Mouse (Mus musculus) forebrain, embryonic 12.5 days (tissue): ENCODE results near the gene Rnf145. TPM values are rescaled to one million over a fixed set of nuclear protein-coding genes. Genes with fewer than 3 reads are reported as not detected.
A peak's percentile ranks its signal among the peaks of the same experiment; 100 is the strongest.

Experiments
- ATAC-seq: fragments of 200-750 bp; cut with Nextera tagmentation; 2 replicates; pipeline ENCODE4 v1.8.0; 2017; ENCODE audit warnings: moderate TSS enrichment; ENCODE audit not compliant: low FRiP score
- H3K27ac ChIP-seq: fragments of 300-500 bp; sonication (generic); 2 replicates; pipeline ENCODE4 v1.5.1; 2016; ENCODE audit warnings: mild to moderate bottlenecking
- H3K27me3 ChIP-seq: fragments of 300-500 bp; sonication (generic); 2 replicates; pipeline ENCODE4 v1.6.1; 2016; ENCODE audit warnings: mild to moderate bottlenecking
- H3K36me3 ChIP-seq: fragments of 300-500 bp; sonication (generic); replicated peaks from 2 replicates; pipeline ENCODE4 v1.6.1; 2016; ENCODE audit warnings: mild to moderate bottlenecking
- H3K4me1 ChIP-seq: fragments of 300-500 bp; sonication (generic); 2 replicates; pipeline ENCODE4 v1.6.1; 2016
- H3K4me2 ChIP-seq: fragments of 300-500 bp; sonication (generic); 2 replicates; pipeline ENCODE4 v1.6.1; 2016; ENCODE audit warnings: mild to moderate bottlenecking, moderate library complexity
- H3K4me3 ChIP-seq: fragments of 300-500 bp; sonication (generic); replicated peaks from 2 replicates; pipeline ENCODE4 v1.5.1; 2016; ENCODE audit warnings: mild to moderate bottlenecking
- H3K9ac ChIP-seq: fragments of 300-500 bp; sonication (generic); 2 replicates; pipeline ENCODE4 v1.6.1; 2016; ENCODE audit warnings: mild to moderate bottlenecking
- H3K9me3 ChIP-seq: fragments of 300-500 bp; sonication (generic); 2 replicates; pipeline ENCODE4 v1.6.1; 2016
- WGBS: fragments of 180-500 bp; shearing (Covaris S2); methylation state at CpG from one replicate; pipeline ENCODE4 v1.1.7; 2016; 5-methylcytosine and 5-hydroxymethylcytosine counted together
- polyA plus RNA-seq: library from polyadenylated mRNA; unstranded; fragments of >200 nt; fragmentation: Nextera tagmentation; extraction: Ambion mirVana; gene quantifications from 2 replicates; pipeline ENCODE4 v1.2.1, GENCODE M21; 2016

The Rnf145 gene
- 118 and 121 TPM in 2 replicates for polyA plus RNA-seq

- H3K4me1 ChIP-seq, result peaks cover 36% of the 10 kb centered on the region
- peak within 1 kb of the TSS; percentile 98 for H3K4me3 ChIP-seq
- peak; percentile 88 for ATAC-seq
- H3K9me3 ChIP-seq, result no peaks in the 10 kb centered on the region
- peak within 1 kb of the TSS; percentile 96 for H3K27ac ChIP-seq
- H3K9ac ChIP-seq, result peak within 1 kb of the TSS; percentile 96
- no peaks in the 10 kb centered on the region for H3K36me3 ChIP-seq
- peaks cover 4% of the 10 kb centered on the region; the same call in 1 of the 2 replicates for H3K27me3 ChIP-seq
- H3K4me2 ChIP-seq, result peak within 1 kb of the TSS; percentile 83
- WGBS, result 1% methylated on average over 62 of the region's 70 CpGs
Measured at GRCm38 (mm10) chr11:44518281-44519095, at the start of gene Rnf145. TSS of gene Rnf145 (plus strand) at chr11:44518964.

GRCm38 (mm10) chr11:44469646-44470431 is 48.9 kb upstream of the Rnf145 start:
- no peaks in the 10 kb centered on the region for H3K27me3 ChIP-seq
- H3K36me3 ChIP-seq, result peaks cover 4% of the 10 kb centered on the region; the same call in 1 of the 2 replicates
- H3K9me3 ChIP-seq, result no peaks in the 10 kb centered on the region
- H3K4me2 ChIP-seq, result peak overlapping the region; percentile 76
- H3K27ac ChIP-seq, result peak overlapping the region; percentile 90
- peak; percentile 79; the same call in 1 of the 2 replicates for ATAC-seq
- 1% methylated on average over 59 of the region's 59 CpGs for WGBS
- peak overlapping the region; percentile 93 for H3K4me3 ChIP-seq
- H3K4me1 ChIP-seq, result peaks cover 18% of the 10 kb centered on the region
- peak overlapping the region; percentile 83 for H3K9ac ChIP-seq

- H3K9me3 ChIP-seq, result no peaks in the 10 kb centered on the region
- peak within 1 kb of the TSS; percentile 90 for H3K27ac ChIP-seq
- H3K4me1 ChIP-seq, result peaks cover 18% of the 10 kb centered on the region
- WGBS, result under 1% methylated on average over 53 of the region's 54 CpGs
- no peaks in the 10 kb centered on the region; the same call in 1 of the 2 replicates for H3K36me3 ChIP-seq
- ATAC-seq, result peak; percentile 94
- H3K4me3 ChIP-seq, result peak within 1 kb of the TSS; percentile 93
- H3K27me3 ChIP-seq, result no peaks in the 10 kb centered on the region
- H3K4me2 ChIP-seq, result peak within 1 kb of the TSS; percentile 76
- H3K9ac ChIP-seq, result peak within 1 kb of the TSS; percentile 83
Measured at GRCm38 (mm10) chr11:44470432-44471336, 48.1 kb upstream of the Rnf145 start, which contains the start of gene Ublcp1. TSS of gene Ublcp1 (minus strand) at chr11:44470498.

- Histone ChIP-seq H3K9ac (peak overlapping the region; percentile 83), H3K36me3 (no peaks in the 10 kb centered on the region), H3K4me3 (peak overlapping the region; percentile 93), H3K4me2 (peak overlapping the region; percentile 76), H3K27me3 (no peaks in the 10 kb centered on the region), H3K9me3 (no peaks in the 10 kb centered on the region), H3K4me1 (peaks cover 18% of the 10 kb centered on the region), H3K27ac (peak overlapping the region; percentile 90; the same call in 1 of the 2 replicates)
- WGBS, result 27% methylated on average over 4 of the region's 4 CpGs
- ATAC-seq, result no peak
Measured at GRCm38 (mm10) chr11:44471337-44471995, 47.3 kb upstream of the Rnf145 start.

GRCm38 (mm10) chr11:44475467-44475866 is 43.3 kb upstream of the Rnf145 start:
- H3K4me1 ChIP-seq, result peaks cover 9% of the 10 kb centered on the region
- H3K4me2 ChIP-seq, result no peak overlapping the region
- H3K36me3 ChIP-seq, result no peaks in the 10 kb centered on the region
- ATAC-seq, result no peak
- no peak overlapping the region for H3K9ac ChIP-seq
- no peak overlapping the region for H3K4me3 ChIP-seq
- no peaks in the 10 kb centered on the region for H3K27me3 ChIP-seq
- H3K27ac ChIP-seq, result no peak overlapping the region
- 70% methylated on average over 3 of the region's 3 CpGs for whole genome bisulfite sequencing
- H3K9me3 ChIP-seq, result no peaks in the 10 kb centered on the region

- Histone ChIP-seq H3K27me3 (no peaks in the 10 kb centered on the region), H3K4me1 (peaks cover 4% of the 10 kb centered on the region), H3K36me3 (no peaks in the 10 kb centered on the region), H3K9me3 (no peaks in the 10 kb centered on the region), H3K4me2 (no peak overlapping the region), H3K4me3 (no peak overlapping the region), H3K27ac (no peak overlapping the region), H3K9ac (no peak overlapping the region)
- no peak for ATAC-seq
- 89% methylated on average over 2 of the region's 2 CpGs for WGBS
Measured at GRCm38 (mm10) chr11:44476445-44476844, 42.3 kb upstream of the Rnf145 start.

GRCm38 (mm10) chr11:44478382-44478781 is 40.4 kb upstream of the Rnf145 start:
- Histone ChIP-seq H3K4me1 (no peaks in the 10 kb centered on the region), H3K27ac (no peak overlapping the region), H3K9ac (no peak overlapping the region), H3K4me2 (no peak overlapping the region), H3K9me3 (no peaks in the 10 kb centered on the region), H3K4me3 (no peak overlapping the region), H3K27me3 (no peaks in the 10 kb centered on the region), H3K36me3 (no peaks in the 10 kb centered on the region)
- ATAC-seq, result no peak
- WGBS, result 86% methylated on average over 4 of the region's 4 CpGs

- Histone ChIP-seq H3K36me3 (no peaks in the 10 kb centered on the region), H3K27me3 (no peaks in the 10 kb centered on the region), H3K9ac (no peak overlapping the region), H3K9me3 (no peaks in the 10 kb centered on the region), H3K4me2 (no peak overlapping the region), H3K27ac (no peak overlapping the region), H3K4me3 (no peak overlapping the region), H3K4me1 (no peaks in the 10 kb centered on the region)
- ATAC-seq, result no peak
- 90% methylated on average over 6 of the region's 6 CpGs for WGBS
Measured at GRCm38 (mm10) chr11:44480246-44480645, 38.5 kb upstream of the Rnf145 start.

- H3K4me1 ChIP-seq, result no peaks in the 10 kb centered on the region
- WGBS, result 95% methylated on average over 7 of the region's 7 CpGs
- H3K9ac ChIP-seq, result no peak overlapping the region
- no peak overlapping the region for H3K4me3 ChIP-seq
- no peaks in the 10 kb centered on the region for H3K9me3 ChIP-seq
- H3K27me3 ChIP-seq, result no peaks in the 10 kb centered on the region
- no peak overlapping the region for H3K4me2 ChIP-seq
- no peaks in the 10 kb centered on the region for H3K36me3 ChIP-seq
- no peak for ATAC-seq
- H3K27ac ChIP-seq, result no peak overlapping the region
Measured at GRCm38 (mm10) chr11:44485089-44485736, 33.6 kb upstream of the Rnf145 start.

GRCm38 (mm10) chr11:44489117-44489516 is 29.6 kb upstream of the Rnf145 start:
- Histone ChIP-seq H3K27ac (no peak overlapping the region), H3K4me3 (no peak overlapping the region), H3K4me1 (no peaks in the 10 kb centered on the region), H3K27me3 (no peaks in the 10 kb centered on the region), H3K4me2 (no peak overlapping the region), H3K36me3 (no peaks in the 10 kb centered on the region), H3K9ac (no peak overlapping the region), H3K9me3 (no peaks in the 10 kb centered on the region)
- no peak for ATAC-seq
- WGBS, result 95% methylated on average over 1 of the region's 1 CpGs
